ENCODE assay signal across 9 mouse cellular contexts in genomic region chr6:82402501-82403495, GRCm38 (mm10). TPM values are rescaled to one million over a fixed set of nuclear protein-coding genes. Genes with fewer than 3 reads are reported as not detected.
DNase-seq lines count a peak whose midpoint lies in the region; ATAC-seq and TF ChIP-seq lines count a peak whose summit lies in the region.
"Had no signal": no experiment of that assay in that cellular context is flagged by ENCODE, and none has a peak within 500 bp of the region (broad histone marks: within the 10 kb centered on the region; RNA-seq: fewer than 3 reads in every experiment).

No protein-coding gene starts in this region.

- DNase-seq in gastrocnemius, adult 2 months, result peak; percentile 19
- DNase-seq in gastrocnemius, adult 8-10 months (ENCODE audit: low spot score in 2 of 2), result no peak
- DNase-seq in ES-CJ7 (ENCODE audit: low read depth, low spot score), result peak; percentile 61
- peak; percentile 64 for DNase-seq in embryonic facial prominence, embryonic 10.5 days (ENCODE audit: low spot score)
- DNase-seq in hindbrain, embryonic 11.5 days (ENCODE audit: low spot score), result peak; percentile 66
- DNase-seq in urinary bladder, postnatal 14 days (ENCODE audit: low spot score), result no peak

- peaks cover 67% of the 10 kb centered on the region for H3K27me3 ChIP-seq in embryonic facial prominence, embryonic 10.5 days (replicated peaks; ENCODE audit: low read depth, poor library complexity, severe bottlenecking)
- H3K27me3 ChIP-seq in hindbrain, embryonic 11.5 days (ENCODE audit: control insufficient read depth, insufficient read depth, low read length), result peaks cover 24% of the 10 kb centered on the region
- peaks cover 49% of the 10 kb centered on the region for H3K27me3 ChIP-seq in liver, embryonic 15.5 days
- peaks cover 16% of the 10 kb centered on the region; the same call in 1 of the 2 replicates for H3K27me3 ChIP-seq in neural tube, embryonic 15.5 days (replicated peaks)

- H3K36me3 ChIP-seq in embryonic facial prominence, embryonic 10.5 days (replicated peaks), result no peaks in the 10 kb centered on the region
- H3K36me3 ChIP-seq in hindbrain, embryonic 11.5 days (ENCODE audit: control insufficient read depth, insufficient read depth, low read length), result no peaks in the 10 kb centered on the region
- no peaks in the 10 kb centered on the region for H3K36me3 ChIP-seq in liver, embryonic 15.5 days (replicated peaks)
- no peaks in the 10 kb centered on the region for H3K36me3 ChIP-seq in neural tube, embryonic 15.5 days

- H3K4me3 ChIP-seq in gastrocnemius, adult 2 months, result peak overlapping the region; percentile 50
- peak overlapping the region; percentile 54 for H3K4me3 ChIP-seq in embryonic facial prominence, embryonic 10.5 days
- peak overlapping the region; percentile 31 for H3K4me3 ChIP-seq in hindbrain, embryonic 11.5 days (ENCODE audit: low read depth, low read length)
- no peak overlapping the region for H3K4me3 ChIP-seq in liver, embryonic 15.5 days (replicated peaks)
- peak overlapping the region; percentile 43 for H3K4me3 ChIP-seq in neural tube, embryonic 15.5 days (replicated peaks)

- peaks cover 22% of the 10 kb centered on the region for H3K4me1 ChIP-seq in embryonic facial prominence, embryonic 10.5 days
- 0 out of 2 replicates have a peak, but pooled peaks cover 5% of the 10 kb centered on the region for H3K4me1 ChIP-seq in hindbrain, embryonic 11.5 days (replicated peaks; ENCODE audit: control insufficient read depth, insufficient read depth, low read length)
- H3K4me1 ChIP-seq in liver, embryonic 15.5 days (replicated peaks), result no peaks in the 10 kb centered on the region
- H3K4me1 ChIP-seq in neural tube, embryonic 15.5 days, result peaks cover 27% of the 10 kb centered on the region

- intact Hi-C loops in gastrocnemius, adult 2 months (cut with DNase I), result no loop called here

- H3K4me2 ChIP-seq in hindbrain, embryonic 11.5 days (replicated peaks; ENCODE audit: low read depth, low read length), result peak overlapping the region; percentile 62
- H3K4me2 ChIP-seq in liver, embryonic 15.5 days, result peak overlapping the region; percentile 7
- H3K4me2 ChIP-seq in neural tube, embryonic 15.5 days, result peak overlapping the region; percentile 71

- no peak overlapping the region for H3K27ac ChIP-seq in gastrocnemius, adult 2 months
- no peak overlapping the region for H3K27ac ChIP-seq in embryonic facial prominence, embryonic 10.5 days (replicated peaks)
- H3K27ac ChIP-seq in hindbrain, embryonic 11.5 days (ENCODE audit: low read depth, low read length), result no peak overlapping the region
- no peak overlapping the region for H3K27ac ChIP-seq in liver, embryonic 15.5 days (replicated peaks)
- H3K27ac ChIP-seq in neural tube, embryonic 15.5 days (replicated peaks), result peak overlapping the region; percentile 64

- no peak for TF ChIP-seq CTCF in gastrocnemius, adult 2 months (IDR thresholded peaks at IDR 0.05)

- peak overlapping the region; percentile 20; the same call in 1 of the 2 replicates for H3K9ac ChIP-seq in hindbrain, embryonic 11.5 days (ENCODE audit: low read depth, low read length)
- no peak overlapping the region for H3K9ac ChIP-seq in liver, embryonic 15.5 days
- peak overlapping the region; percentile 38 for H3K9ac ChIP-seq in neural tube, embryonic 15.5 days (replicated peaks)

- ATAC-seq in hindbrain, embryonic 11.5 days (ENCODE audit: low FRiP score), result peak; percentile 44
- no peak for ATAC-seq in liver, embryonic 15.5 days (ENCODE audit: insufficient read depth)
- ATAC-seq in neural tube, embryonic 15.5 days (ENCODE audit: low FRiP score), result peak; percentile 72

- H3K9me3 ChIP-seq in embryonic facial prominence, embryonic 10.5 days, result no peaks in the 10 kb centered on the region
- H3K9me3 ChIP-seq in hindbrain, embryonic 11.5 days (ENCODE audit: control insufficient read depth, low read length), result no peaks in the 10 kb centered on the region
- H3K9me3 ChIP-seq in liver, embryonic 15.5 days (replicated peaks), result no peaks in the 10 kb centered on the region
- H3K9me3 ChIP-seq in neural tube, embryonic 15.5 days (replicated peaks), result no peaks in the 10 kb centered on the region

- WGBS in embryonic facial prominence, embryonic 10.5 days, result 3% methylated on average over 34 of the region's 34 CpGs
- 1% methylated on average over 34 of the region's 34 CpGs for WGBS in hindbrain, embryonic 11.5 days
- 4% methylated on average over 34 of the region's 34 CpGs for WGBS in liver, embryonic 15.5 days (ENCODE audit: insufficient replicate concordance)
- WGBS in neural tube, embryonic 15.5 days, result 2% methylated on average over 34 of the region's 34 CpGs

RNA-seq across cellular contexts. Expression of gene Tacr1, which starts 0.7 kb away (rescaled TPM):
- total RNA-seq in gastrocnemius, adult 2 months (2021), result not detected
- not detected for total RNA-seq in gastrocnemius, adult 8-10 months (2022)
- 0.39 and 0.49 TPM in 2 replicates for polyA plus RNA-seq in embryonic facial prominence, embryonic 10.5 days (2016; fragmentation: Nextera tagmentation; extraction: Ambion mirVana)
- polyA plus RNA-seq in hindbrain, embryonic 11.5 days (2014; fragmentation: Nextera tagmentation; extraction: Ambion mirVana), result 1.1 and 2.5 TPM in 2 replicates
- polyA plus RNA-seq in liver, embryonic 15.5 days (2015; fragmentation: Nextera tagmentation; extraction: Ambion mirVana), result not detected in 2 replicates
- polyA plus RNA-seq in neural tube, embryonic 15.5 days (2015; fragmentation: Nextera tagmentation; extraction: Ambion mirVana), result 6.1 and 6.4 TPM in 2 replicates
- polyA plus RNA-seq: testis, adult 2 months had no signal

Comparison
In these comparisons a context has a peak if more than half of its experiments do, and no peak if none do; other contexts are left out.
1. DNase-seq: peak in gastrocnemius, adult 2 months (single experiment), ES-CJ7 (single experiment), embryonic facial prominence, embryonic 10.5 days (single experiment) and hindbrain, embryonic 11.5 days (single experiment); none in gastrocnemius, adult 8-10 months (0 of 2) and urinary bladder, postnatal 14 days (single experiment).
2. H3K4me2 ChIP-seq: peak in every context shown above with its lines; median percentile 71 in neural tube, embryonic 15.5 days; 62 in hindbrain, embryonic 11.5 days; 7 in liver, embryonic 15.5 days.